Mouse (Mus musculus) liver, adult 2 months (tissue): ENCODE data around the gene Pstpip1. TPM values are rescaled to one million over a fixed set of nuclear protein-coding genes. Genes with fewer than 3 reads are reported as not detected.

Experiments used
- DNase-seq: peaks from one replicate; pipeline ENCODE4 v3.0.0-alpha.2; 2011; ENCODE audit warnings: low read depth, low spot score; ENCODE audit errors: extremely low read depth
- H3K27ac ChIP-seq: fragments of 200-500 bp; replicated peaks from 2 replicates; pipeline ENCODE4 v1.5.1; 2012; ENCODE audit warnings: low read depth, mild to moderate bottlenecking, control low read depth, inconsistent platforms, low read length; ENCODE audit not compliant: insufficient read depth
- H3K27me3 ChIP-seq: fragments of 200-500 bp; 2 replicates; pipeline ENCODE4 v1.6.1; 2012; ENCODE audit warnings: mild to moderate bottlenecking, moderate library complexity, low read length, inconsistent platforms; ENCODE audit not compliant: control insufficient read depth, insufficient read depth
- H3K36me3 ChIP-seq: fragments of 200-500 bp; 2 replicates; pipeline ENCODE4 v1.6.1; 2012; ENCODE audit warnings: low read length, inconsistent platforms; ENCODE audit not compliant: control insufficient read depth, insufficient read depth
- H3K4me1 ChIP-seq: fragments of 200-500 bp; 2 replicates; pipeline ENCODE4 v1.6.1; 2011; ENCODE audit warnings: low read length; ENCODE audit not compliant: control insufficient read depth, insufficient read depth
- H3K4me3 ChIP-seq: fragments of 200-500 bp; 2 replicates; pipeline ENCODE4 v1.5.1; 2011; ENCODE audit warnings: low read depth, mild to moderate bottlenecking, control low read depth, low read length, moderate library complexity; ENCODE audit not compliant: insufficient read depth
- H3K79me2 ChIP-seq: fragments of 200-500 bp; 2 replicates; pipeline ENCODE4 v1.6.1; 2012; ENCODE audit warnings: inconsistent platforms, mild to moderate bottlenecking, low read length, moderate library complexity; ENCODE audit not compliant: control insufficient read depth, insufficient read depth
- H3K9ac ChIP-seq: fragments of 200-500 bp; 2 replicates; pipeline ENCODE4 v1.6.1; 2012; ENCODE audit warnings: low read depth, mild to moderate bottlenecking, control low read depth, inconsistent platforms, low read length
- CTCF ChIP-seq: fragments of 200-500 bp; IDR thresholded peaks from 2 replicates; pipeline ENCODE4 v1.5.1; 2011; ENCODE audit warnings: low read depth, low read length, control low read depth
- POLR2A ChIP-seq: fragments of 200-500 bp; IDR thresholded peaks from 2 replicates; pipeline ENCODE4 v1.6.1; 2011; ENCODE audit warnings: low read length, control low read depth; ENCODE audit not compliant: insufficient read depth; ENCODE audit errors: extremely low read depth
- WGBS: fragments of 180-500 bp; shearing (Covaris S2); methylation state at CpG from one replicate; pipeline ENCODE4 v1.1.7; 2018; 5-methylcytosine and 5-hydroxymethylcytosine counted together
- polyA plus RNA-seq: library from polyadenylated mRNA; depleted of rRNA; stranded (reverse); fragments of >200 nt; gene quantifications from 2 replicates; pipeline ENCODE4 v1.2.3, GENCODE M21; 2012; rRNA removed
- total RNA-seq: library from RNA; depleted of rRNA; stranded (reverse); fragments of >200 nt; gene quantifications from 2 replicates; pipeline ENCODE4 v1.2.3, GENCODE M21; 2014; rRNA removed

Pstpip1 gene
- total and polyA plus RNA-seq, 2 experiments: 0.37 to 1.1 TPM

GRCm38 (mm10) chr9:56160341-56161141, 70.8 kb downstream of the Pstpip1 start:
- WGBS: under 1% methylated on average over 82 of the region's 82 CpGs
- TF ChIP-seq CTCF (no peak), POLR2A (no peak)

DNA sequence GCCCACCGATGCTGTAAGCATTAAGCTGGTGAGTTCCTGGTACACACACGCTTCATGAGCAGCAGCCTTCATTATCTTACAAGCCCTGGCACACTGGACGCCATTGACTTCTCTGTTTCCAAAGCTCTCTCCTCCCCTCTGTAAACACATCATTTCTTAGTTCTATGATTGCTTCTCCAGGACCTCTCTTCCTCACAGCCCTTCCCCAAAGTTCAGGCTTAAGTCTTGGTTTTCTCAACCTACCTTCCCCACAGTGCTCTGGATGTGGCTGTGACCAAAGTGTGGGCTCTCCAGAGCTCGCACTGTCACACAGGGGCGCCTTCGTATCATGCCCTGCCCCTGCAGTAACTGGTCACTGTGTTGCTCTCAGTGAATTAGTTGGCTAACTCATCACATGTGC, 75.6 kb downstream of the Pstpip1 start, which contains the start of gene Tspan3:
TSS of gene Tspan3 (minus strand) at position 101 of the 400 bp plus-strand sequence.
- Histone ChIP-seq H3K4me1 (no peaks in the 10 kb centered on the region), H3K4me3 (no peak within 1 kb of the TSS), H3K9ac (no peak within 1 kb of the TSS), H3K27ac (no peak within 1 kb of the TSS), H3K27me3 (no peaks in the 10 kb centered on the region), H3K36me3 (no peaks in the 10 kb centered on the region), H3K79me2 (no peaks in the 10 kb centered on the region)
- 95% methylated on average over 6 of the region's 6 CpGs for whole genome bisulfite sequencing
- no peak for DNase-seq
- TF ChIP-seq CTCF (no peak), POLR2A (no peak)

More at GRCm38 (mm10) chr9:56160341-56161141, 70.8 kb downstream of the Pstpip1 start:
- Histone ChIP-seq H3K4me3 (peak overlapping the region; percentile 84), H3K27ac (no peak overlapping the region), H3K4me1 (no peaks in the 10 kb centered on the region), H3K36me3 (no peaks in the 10 kb centered on the region), H3K27me3 (no peaks in the 10 kb centered on the region), H3K9ac (peak overlapping the region; percentile 66), H3K79me2 (no peaks in the 10 kb centered on the region)
- peak; percentile 34 for DNase-seq

DNA sequence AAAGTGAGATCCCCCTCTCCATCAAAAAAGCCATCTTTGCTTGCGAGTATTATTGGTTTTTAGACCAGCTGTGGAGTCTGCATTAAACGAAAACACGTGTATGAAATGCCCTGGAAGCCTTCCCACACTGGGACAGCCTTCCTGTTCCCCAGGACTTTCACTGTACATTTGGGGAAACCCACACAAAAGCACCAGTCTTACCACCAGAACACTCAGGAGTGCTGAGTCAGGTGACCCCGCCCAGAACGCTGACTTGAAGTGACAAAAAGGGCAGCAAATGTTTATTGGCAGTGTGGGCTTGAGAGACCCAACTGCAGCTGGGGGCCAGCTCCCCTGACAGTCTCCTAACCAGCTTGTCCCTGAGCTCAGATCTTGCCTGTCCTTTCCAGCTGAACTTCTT, 76.4 kb downstream of the Pstpip1 start:
- no peaks in the 10 kb centered on the region for H3K4me1 ChIP-seq
- no peaks in the 10 kb centered on the region for H3K79me2 ChIP-seq
- H3K4me3 ChIP-seq: no peak overlapping the region
- no peak for TF ChIP-seq CTCF
- H3K27me3 ChIP-seq: no peaks in the 10 kb centered on the region
- H3K36me3 ChIP-seq: no peaks in the 10 kb centered on the region
- no peak overlapping the region for H3K9ac ChIP-seq
- H3K27ac ChIP-seq: no peak overlapping the region
- no peak for DNase-seq
- WGBS: 71% methylated on average over 5 of the region's 5 CpGs

DNA sequence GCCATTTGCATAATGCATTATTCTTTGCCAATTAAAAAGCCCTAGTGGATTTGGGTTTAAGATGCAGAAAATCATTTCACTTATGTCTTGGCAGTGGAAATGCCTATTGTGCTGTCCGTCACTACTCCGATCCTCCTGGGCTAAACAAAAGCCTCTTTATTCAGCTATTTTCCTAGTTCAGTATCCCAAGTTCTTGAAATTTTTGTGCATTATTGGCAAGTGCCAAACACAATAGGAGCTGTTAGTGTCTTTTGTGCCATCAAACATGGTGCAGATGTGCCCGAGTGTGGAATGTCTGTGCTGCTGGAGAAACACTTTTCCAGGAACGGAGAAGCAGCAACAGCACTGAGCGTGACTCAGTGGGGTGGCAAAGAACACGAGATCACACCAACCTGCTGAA, 77.9 kb downstream of the Pstpip1 start:
- Histone ChIP-seq H3K79me2 (no peaks in the 10 kb centered on the region), H3K4me3 (no peak overlapping the region), H3K36me3 (no peaks in the 10 kb centered on the region), H3K27me3 (no peaks in the 10 kb centered on the region), H3K9ac (no peak overlapping the region), H3K27ac (no peak overlapping the region), H3K4me1 (no peaks in the 10 kb centered on the region)
- WGBS: 89% methylated on average over 6 of the region's 6 CpGs
- TF ChIP-seq CTCF (no peak), POLR2A (no peak)
- DNase-seq: no peak

GRCm38 (mm10) chr9:56175316-56175715, 85.6 kb downstream of the Pstpip1 start:
- H3K79me2 ChIP-seq: no peaks in the 10 kb centered on the region

DNA sequence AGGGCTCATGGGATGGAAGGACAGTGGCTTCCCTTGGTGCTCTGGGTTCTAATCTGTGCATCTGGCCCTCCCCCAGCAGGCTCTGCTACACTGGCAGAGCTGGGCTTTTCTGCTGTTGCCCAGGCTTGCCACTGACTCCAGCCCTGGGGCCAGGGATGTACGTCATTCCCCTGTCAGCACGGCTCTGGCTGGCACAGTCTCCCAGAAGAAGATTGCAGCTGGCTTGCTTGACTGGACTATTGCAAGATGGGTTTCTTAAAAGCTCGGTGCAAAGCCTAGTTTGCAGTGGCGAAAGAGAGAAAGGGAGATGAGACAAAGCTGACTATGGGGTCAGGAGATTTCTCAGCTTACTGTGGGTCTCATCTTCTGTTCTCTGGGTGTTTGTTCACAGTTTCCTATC, 87.6 kb downstream of the Pstpip1 start:
- H3K79me2 ChIP-seq: no peaks in the 10 kb centered on the region
- H3K27ac ChIP-seq: no peak overlapping the region
- no peaks in the 10 kb centered on the region for H3K27me3 ChIP-seq
- H3K4me3 ChIP-seq: no peak overlapping the region
- no peaks in the 10 kb centered on the region for H3K4me1 ChIP-seq
- no peak for DNase-seq
- no peak for TF ChIP-seq POLR2A
- no peak for TF ChIP-seq CTCF
- no peaks in the 10 kb centered on the region for H3K36me3 ChIP-seq
- WGBS: 91% methylated on average over 4 of the region's 4 CpGs
- H3K9ac ChIP-seq: no peak overlapping the region

More at GRCm38 (mm10) chr9:56175316-56175715, 85.6 kb downstream of the Pstpip1 start:
- no peaks in the 10 kb centered on the region for H3K4me1 ChIP-seq
- H3K27ac ChIP-seq: no peak overlapping the region
- no peaks in the 10 kb centered on the region for H3K36me3 ChIP-seq
- no peak for DNase-seq
- 98% methylated on average over 3 of the region's 3 CpGs for WGBS
- no peak overlapping the region for H3K9ac ChIP-seq
- no peak overlapping the region for H3K4me3 ChIP-seq
- no peaks in the 10 kb centered on the region for H3K27me3 ChIP-seq
- no peak for TF ChIP-seq POLR2A
- no peak for TF ChIP-seq CTCF

Other genes starting within 250 kb of the Pstpip1 start
- gene Scaper, start 151.8 kb upstream of the Pstpip1 start, total RNA-seq: 7.7 and 9.5 TPM in 2 replicates
- gene Scaper, start 151.8 kb upstream of the Pstpip1 start, polyA plus RNA-seq: 1.2 and 1.4 TPM in 2 replicates
- gene 4930563M21Rik, start 79.4 kb upstream of the Pstpip1 start, total RNA-seq: not detected in 2 replicates
- not detected in 2 replicates for gene 4930563M21Rik, start 79.4 kb upstream of the Pstpip1 start, polyA plus RNA-seq
- gene Rcn2, start 48.1 kb upstream of the Pstpip1 start, total RNA-seq: 9.0 and 10.1 TPM in 2 replicates
- 6.5 and 6.6 TPM in 2 replicates for gene Rcn2, start 48.1 kb upstream of the Pstpip1 start, polyA plus RNA-seq
- gene Tspan3, start 75.5 kb downstream of the Pstpip1 start, total RNA-seq: 4.7 and 6.1 TPM in 2 replicates
- gene Tspan3, start 75.5 kb downstream of the Pstpip1 start, polyA plus RNA-seq: 6.3 and 7.3 TPM in 2 replicates